Mouse (Mus musculus): Measurements from ENCODE around the gene Tomm22.

GRCm38 (mm10) chr15:79681973-79682372 is 11.3 kb downstream of the Tomm22 start:
- TF ChIP-seq GATA1 (IDR thresholded peaks at IDR 0.05; ENCODE audit: borderline replicate concordance, low read length) (no peak), FLI1 (IDR thresholded peaks at IDR 0.05; ENCODE audit: low read length) (no peak)

Measured in megakaryocyte, embryonic 14.5 days (primary cell).